Mouse (Mus musculus) lung, adult 2 months (tissue): Measurements from ENCODE around the gene Lipa.

Source experiments
- CTCF ChIP-seq: fragments of 200-500 bp; IDR thresholded peaks from 2 replicates; pipeline ENCODE4 v1.5.1; 2011; ENCODE audit warnings: mild to moderate bottlenecking, low read length, control low read depth; ENCODE audit not compliant: insufficient read depth
- POLR2A ChIP-seq: fragments of 200-500 bp; IDR thresholded peaks from 2 replicates; pipeline ENCODE4 v1.6.1; 2011; ENCODE audit warnings: low read depth, mild to moderate bottlenecking, control low read depth, low read length, borderline replicate concordance; ENCODE audit errors: extremely low read depth

DNA sequence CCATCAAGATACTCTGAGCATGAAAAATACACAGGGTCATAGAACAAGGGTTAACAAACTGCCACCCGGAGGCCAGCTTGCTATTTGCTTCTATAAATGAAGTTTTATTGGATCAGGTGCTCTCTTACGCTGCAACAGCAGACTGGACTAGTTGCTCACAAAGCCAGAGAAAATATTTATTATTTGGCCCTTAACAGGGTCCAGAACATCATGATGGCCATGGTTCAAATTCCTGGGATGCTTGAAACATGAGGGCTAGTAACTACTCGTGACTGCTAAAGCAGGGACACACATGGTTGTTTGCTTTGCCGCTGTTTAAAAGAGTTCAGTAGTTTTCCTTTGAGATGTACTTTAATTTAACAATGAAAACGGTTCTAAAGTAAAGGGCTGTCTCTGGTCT lies 24.7 kb upstream of the Lipa start:
- TF ChIP-seq CTCF (no peak), POLR2A (no peak)
